Comparison of ENCODE assay signal across 12 mouse cellular contexts in genomic region chr1:78702282-78702963, GRCm38 (mm10). TPM values are rescaled to one million over a fixed set of nuclear protein-coding genes. Genes with fewer than 3 reads are reported as not detected.
DNase-seq lines count a peak whose midpoint lies in the region; ATAC-seq and TF ChIP-seq lines count a peak whose summit lies in the region.
"Had no signal": no experiment of that assay in that cellular context is flagged by ENCODE, and none has a peak within 500 bp of the region (broad histone marks: within the 10 kb centered on the region; RNA-seq: fewer than 3 reads in every experiment).

No protein-coding gene starts in this region.

- TF ChIP-seq EP300 in lung, postnatal 0 days (IDR thresholded peaks at IDR 0.05): no peak

- WGBS in lung, postnatal 0 days: 62% methylated on average over 14 of the region's 14 CpGs
- 65% methylated on average over 14 of the region's 14 CpGs for WGBS in lung, adult 2 months

- TF ChIP-seq POLR2A in lung, adult 2 months (IDR thresholded peaks at IDR 0.05; ENCODE audit: borderline replicate concordance, extremely low read depth, low read depth, low read length): no peak

- ATAC-seq in lung, postnatal 0 days: no peak
- peak; percentile 40 to 56; a peak in 3 of 4 replicates for ATAC-seq in hematopoietic stem cell, adult 5-6 weeks (replicated peaks in 1 of 2; ENCODE audit: insufficient read depth in 1 of 2, low FRiP score in 2 of 2, low TSS enrichment in 1 of 2, low read depth in 1 of 2, poor library complexity in 2 of 2, severe bottlenecking in 2 of 2)
- 0 out of 2 replicates have a peak, but pooled peaks have one; percentile 34 for ATAC-seq in monocyte, adult 5-6 weeks (replicated peaks; ENCODE audit: insufficient number of reproducible peaks, low FRiP score, low TSS enrichment, poor library complexity, severe bottlenecking)

- TF ChIP-seq CTCF in lung, postnatal 0 days (IDR thresholded peaks at IDR 0.05): no peak
- no peak for TF ChIP-seq CTCF in lung, adult 2 months (IDR thresholded peaks at IDR 0.05; ENCODE audit: insufficient read depth, low read length)

- DNase-seq in heart, adult 11 months: peak; percentile 91
- no peak for DNase-seq in heart, adult 9 months (ENCODE audit: low spot score in 2 of 2)
- peak; percentile 14 for DNase-seq in lung, postnatal 0 days (ENCODE audit: low spot score)
- no peak for DNase-seq in lung, adult 2 months
- no peak for DNase-seq in layer of hippocampus, postnatal 10 days (ENCODE audit: low spot score in 2 of 2)
- no peak for DNase-seq in ovary, postnatal 36 days (ENCODE audit: low spot score)
- DNase-seq: left cerebral cortex, postnatal 4 days had no signal

- H3K36me3 ChIP-seq in lung, postnatal 0 days (ENCODE audit: insufficient read depth, low read length): 0 out of 2 replicates have a peak, but pooled peaks cover 4% of the 10 kb centered on the region

- no peak overlapping the region for H3K4me2 ChIP-seq in lung, postnatal 0 days (replicated peaks; ENCODE audit: low read depth, low read length)
- H3K4me2 ChIP-seq: heart, embryonic 13.5 days had no signal

- no peaks in the 10 kb centered on the region for H3K9me3 ChIP-seq in lung, postnatal 0 days (ENCODE audit: low read length)
- H3K9me3 ChIP-seq: heart, embryonic 13.5 days had no signal

- H3K27ac ChIP-seq in lung, postnatal 0 days (ENCODE audit: low read length): no peak overlapping the region
- H3K27ac ChIP-seq: heart, embryonic 13.5 days had no signal

- no peak overlapping the region for H3K4me3 ChIP-seq in lung, postnatal 0 days (ENCODE audit: low read depth, low read length)
- no peak overlapping the region for H3K4me3 ChIP-seq in lung, adult 2 months (replicated peaks; ENCODE audit: extremely low read depth, low read depth, low read length)
- H3K4me3 ChIP-seq: erythroblast, embryonic 14.5 days; heart, embryonic 13.5 days had no signal

- H3K4me1 ChIP-seq in lung, postnatal 0 days (ENCODE audit: insufficient read depth, low read depth, low read length): no peaks in the 10 kb centered on the region
- no peaks in the 10 kb centered on the region for H3K4me1 ChIP-seq in lung, adult 2 months (ENCODE audit: control insufficient read depth, insufficient read depth, low read length)

- H3K9ac ChIP-seq in lung, postnatal 0 days (replicated peaks; ENCODE audit: low read depth): no peak overlapping the region
- H3K9ac ChIP-seq: heart, embryonic 13.5 days had no signal

- H3K27me3 ChIP-seq in lung, postnatal 0 days (replicated peaks; ENCODE audit: insufficient read depth, low read length): no peaks in the 10 kb centered on the region
- H3K27me3 ChIP-seq: CH12.LX; heart, embryonic 13.5 days had no signal

RNA-seq across cellular contexts. Expression of gene Utp14b, which starts 44.6 kb away (rescaled TPM):
- 0.96 and 0.97 TPM in 2 replicates for polyA plus RNA-seq in lung, postnatal 0 days (2015; fragmentation: Nextera tagmentation; extraction: Ambion mirVana)
- 0.51 and 0.83 TPM in 2 replicates for polyA plus RNA-seq in lung, adult 2 months (2012; rRNA removed)
- 26.7 and 31.3 TPM in 2 replicates for total RNA-seq in hematopoietic stem cell, adult 5-6 weeks (2017)
- 8.7 to 12.1 TPM (median 11.2 TPM) in 3 replicates for total RNA-seq in monocyte, adult 5-6 weeks (2017)
- 10 to 100 TPM; 17.0 to 18.2 TPM for total RNA-seq in layer of hippocampus, postnatal 10 days (2021)

RNA-seq across cellular contexts. Expression of gene Acsl3, which starts 44.8 kb away (rescaled TPM):
- 22.7 and 23.3 TPM in 2 replicates for polyA plus RNA-seq in lung, postnatal 0 days (2015; fragmentation: Nextera tagmentation; extraction: Ambion mirVana)
- polyA plus RNA-seq in lung, adult 2 months (2012; rRNA removed): 4.1 and 6.6 TPM in 2 replicates
- 77.9 and 81.3 TPM in 2 replicates for total RNA-seq in hematopoietic stem cell, adult 5-6 weeks (2017)
- 22.0 to 29.6 TPM (median 23.1 TPM) in 3 replicates for total RNA-seq in monocyte, adult 5-6 weeks (2017)
- total RNA-seq in layer of hippocampus, postnatal 10 days (2021): 100 to 1,000 TPM; 134 to 144 TPM

Comparison
In these comparisons a context has a peak if more than half of its experiments do, and no peak if none do; other contexts are left out.
1. DNase-seq: peak in heart, adult 11 months (single experiment) and lung, postnatal 0 days (single experiment); none in heart, adult 9 months (0 of 2), lung, adult 2 months (single experiment), layer of hippocampus, postnatal 10 days (0 of 2) and ovary, postnatal 36 days (single experiment).